Mouse (Mus musculus): ENCODE results near the gene Ahnak.
"Not testable (repeated sequence)": the region's sequence is repeated elsewhere in the genome, so short reads cannot be mapped to it uniquely, and the experiment has no call there.

Gene Ahnak

GRCm38 (mm10) chr19:9065621-9066561 lies 76.8 kb downstream of the Ahnak start:
- DNase-seq (ENCODE audit: low spot score), result no peak

DNA sequence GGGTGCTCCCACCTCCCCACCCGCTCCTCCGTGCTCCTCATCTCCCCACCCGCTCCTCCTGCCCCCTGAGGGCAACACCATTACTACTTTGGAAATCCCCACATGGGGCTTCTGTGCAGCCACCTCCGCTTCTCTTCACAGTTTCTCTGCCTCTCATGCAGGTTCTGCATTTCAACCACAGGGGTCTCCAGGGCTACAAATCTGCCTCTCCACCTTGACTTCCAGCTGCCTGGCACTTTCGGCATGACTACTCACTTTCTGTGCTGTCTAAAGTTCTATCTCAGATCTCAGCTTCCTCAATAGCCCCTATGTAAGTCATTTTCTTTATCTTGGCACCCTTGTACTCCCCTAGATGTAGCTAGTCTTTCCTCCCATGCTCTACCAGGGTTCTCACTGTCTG lies 78.2 kb downstream of the Ahnak start:
- DNase-seq (ENCODE audit: low spot score), result no peak

DNA sequence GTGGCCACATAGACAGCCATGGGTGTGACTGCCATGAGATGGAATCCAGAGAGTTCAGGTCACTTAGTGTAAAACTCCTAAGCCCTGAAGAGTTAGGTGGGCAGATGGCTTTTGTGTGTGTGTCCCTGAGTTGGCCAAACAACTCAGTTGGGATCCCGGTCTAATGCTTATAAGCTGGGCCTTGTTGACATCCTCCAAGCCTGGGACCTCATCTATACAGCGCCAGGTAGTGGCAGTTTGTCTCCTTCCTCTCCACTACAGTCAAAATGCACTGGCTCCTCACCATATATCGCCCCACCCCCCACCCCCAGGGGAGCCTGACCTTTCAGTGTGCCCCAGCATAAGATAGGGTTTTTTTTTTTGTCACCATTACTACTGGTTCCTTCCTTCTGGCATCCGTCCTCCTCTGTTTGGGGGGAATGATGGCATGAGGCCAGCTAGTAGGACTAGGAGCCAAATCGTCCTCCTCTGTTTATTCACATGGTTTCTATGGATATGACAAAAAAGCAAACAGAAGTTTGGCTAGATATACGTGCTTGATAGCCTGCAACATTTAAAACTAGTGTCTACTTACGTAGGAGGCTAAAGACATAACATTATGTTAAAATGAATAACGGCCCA lies 80.7 kb downstream of the Ahnak start:
- DNase-seq (ENCODE audit: low spot score), result no peak

DNA sequence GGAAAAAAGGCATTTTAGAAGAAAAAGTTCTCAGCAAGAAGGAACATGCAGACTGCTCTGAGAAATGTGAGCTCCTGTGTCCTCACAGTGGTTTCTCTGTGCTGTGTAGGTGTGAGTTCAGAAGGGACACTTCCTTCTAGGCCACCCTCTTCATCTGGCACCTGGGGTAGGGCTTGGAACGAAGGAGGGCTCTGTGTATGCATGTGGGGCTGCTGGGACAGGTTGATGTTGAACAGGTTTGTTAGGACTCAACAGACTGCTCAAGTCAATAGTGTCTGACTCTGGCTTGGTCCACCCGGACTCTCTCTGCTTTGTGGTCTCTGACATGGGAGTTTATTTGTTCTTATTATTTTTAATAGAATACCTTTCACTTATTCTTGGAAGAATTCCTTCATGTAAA lies 81.2 kb downstream of the Ahnak start:
- no peak for DNase-seq (ENCODE audit: low spot score)

DNA sequence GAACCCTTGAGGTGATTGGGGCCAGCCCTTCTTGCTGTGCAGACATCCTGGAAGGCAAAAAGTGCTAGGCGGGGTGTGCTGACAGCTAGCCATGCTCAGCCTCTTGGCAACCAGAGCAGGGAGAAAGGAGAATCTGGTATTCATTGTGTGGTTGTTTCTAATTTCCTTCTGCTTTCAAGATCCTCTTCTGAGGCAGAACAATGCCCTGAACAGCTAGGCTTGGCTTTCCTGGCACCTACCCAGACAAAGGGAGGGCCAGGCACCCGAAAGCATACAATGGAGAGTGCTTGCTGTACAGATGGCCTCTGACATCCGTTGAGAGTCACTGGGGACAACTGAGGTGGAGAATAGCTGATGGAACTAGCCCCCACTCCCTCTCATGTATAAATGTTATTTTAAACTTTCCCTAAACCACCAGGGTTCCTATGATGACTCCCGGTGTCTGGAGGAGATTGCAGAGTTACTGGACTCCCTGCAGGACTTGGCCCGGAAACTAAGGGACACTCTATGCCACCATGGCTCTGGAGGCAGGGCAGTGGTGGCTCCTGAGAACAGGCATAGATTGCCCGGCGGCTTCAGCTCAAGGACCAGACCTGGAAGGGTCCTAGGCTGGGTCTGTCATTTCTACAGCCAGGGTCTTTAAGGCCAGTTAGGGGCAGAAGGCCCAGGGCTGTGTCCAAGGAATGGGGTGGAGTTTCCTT lies 82.5 kb downstream of the Ahnak start:
- DNase-seq (ENCODE audit: low spot score), result peak; percentile 57

- DNase-seq (ENCODE audit: low spot score), result no peak
These were observed 83.1 kb downstream of the Ahnak start for GRCm38 (mm10) chr19:9072157-9072530.

- DNase-seq (ENCODE audit: low spot score), result peak; percentile 28
These were observed 84.8 kb downstream of the Ahnak start for GRCm38 (mm10) chr19:9073776-9074411.

GRCm38 (mm10) chr19:9074424-9074823 lies 85.3 kb downstream of the Ahnak start:
- DNase-seq (ENCODE audit: low spot score), result no peak

DNA sequence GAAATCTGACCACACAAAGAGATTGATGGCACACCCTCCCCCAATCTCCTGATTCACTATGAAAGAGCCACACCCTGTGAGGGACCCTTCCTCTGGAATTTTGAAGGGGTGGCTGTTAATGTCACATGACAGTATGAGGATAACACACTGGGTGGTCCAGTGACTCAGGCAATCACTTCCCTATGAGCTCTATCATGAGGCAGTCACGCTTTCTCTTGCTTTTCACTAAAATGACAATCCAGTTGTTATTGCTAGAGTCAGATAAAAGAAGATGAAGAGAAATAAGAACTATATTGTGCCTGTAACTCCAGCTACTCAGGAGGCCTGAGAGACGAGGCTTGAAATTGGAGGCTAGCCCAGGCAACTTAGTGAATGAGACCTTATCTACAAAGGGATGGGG lies 86.5 kb downstream of the Ahnak start:
- DNase-seq (ENCODE audit: low spot score), result no peak

DNA sequence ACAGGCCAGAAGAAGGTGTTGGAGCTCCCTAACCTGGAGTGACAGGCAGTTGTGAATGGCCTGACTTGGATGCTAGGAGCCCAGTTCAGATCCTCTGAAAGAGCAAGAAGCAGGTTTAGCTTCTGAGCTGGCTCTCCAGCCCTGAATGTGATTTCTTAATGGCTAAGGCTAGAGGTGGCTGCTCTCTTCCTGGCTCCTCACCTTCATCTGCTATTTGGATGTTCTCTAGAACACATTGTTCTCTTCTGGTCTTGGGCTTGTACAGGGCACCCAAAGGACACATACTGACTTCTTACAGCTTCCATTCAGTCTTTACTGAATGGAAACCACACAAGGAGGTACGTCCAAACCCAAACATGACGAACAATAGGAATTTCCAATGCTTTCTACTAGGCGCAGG lies 87.0 kb downstream of the Ahnak start:
- DNase-seq (ENCODE audit: low spot score), result no peak

GRCm38 (mm10) chr19:9076982-9077660 lies 88.0 kb downstream of the Ahnak start:
- DNase-seq (ENCODE audit: low spot score), result no peak

DNA sequence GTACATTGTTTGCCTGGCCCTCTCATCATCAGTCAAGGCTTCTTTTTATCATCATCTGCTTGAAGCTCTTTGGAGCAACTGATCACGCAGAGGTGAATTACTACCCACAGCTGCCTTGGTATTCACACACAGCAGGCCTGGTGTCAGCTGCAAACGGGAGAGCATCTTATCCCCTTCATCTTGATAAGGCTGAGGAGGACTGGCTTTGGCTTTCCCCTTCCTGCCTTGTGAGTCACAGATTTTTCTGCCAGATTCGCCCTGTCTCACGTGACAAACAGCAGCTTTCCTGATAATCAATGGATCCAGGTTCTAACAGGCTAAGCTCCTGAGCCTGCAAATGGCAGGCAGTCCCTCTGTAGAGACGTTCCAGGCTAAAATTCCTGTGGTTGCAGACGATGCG lies 90.8 kb downstream of the Ahnak start:
- DNase-seq (ENCODE audit: low spot score), result no peak

- no peak for DNase-seq (ENCODE audit: low spot score)
These were observed 92.5 kb downstream of the Ahnak start for GRCm38 (mm10) chr19:9081311-9082190.

DNA sequence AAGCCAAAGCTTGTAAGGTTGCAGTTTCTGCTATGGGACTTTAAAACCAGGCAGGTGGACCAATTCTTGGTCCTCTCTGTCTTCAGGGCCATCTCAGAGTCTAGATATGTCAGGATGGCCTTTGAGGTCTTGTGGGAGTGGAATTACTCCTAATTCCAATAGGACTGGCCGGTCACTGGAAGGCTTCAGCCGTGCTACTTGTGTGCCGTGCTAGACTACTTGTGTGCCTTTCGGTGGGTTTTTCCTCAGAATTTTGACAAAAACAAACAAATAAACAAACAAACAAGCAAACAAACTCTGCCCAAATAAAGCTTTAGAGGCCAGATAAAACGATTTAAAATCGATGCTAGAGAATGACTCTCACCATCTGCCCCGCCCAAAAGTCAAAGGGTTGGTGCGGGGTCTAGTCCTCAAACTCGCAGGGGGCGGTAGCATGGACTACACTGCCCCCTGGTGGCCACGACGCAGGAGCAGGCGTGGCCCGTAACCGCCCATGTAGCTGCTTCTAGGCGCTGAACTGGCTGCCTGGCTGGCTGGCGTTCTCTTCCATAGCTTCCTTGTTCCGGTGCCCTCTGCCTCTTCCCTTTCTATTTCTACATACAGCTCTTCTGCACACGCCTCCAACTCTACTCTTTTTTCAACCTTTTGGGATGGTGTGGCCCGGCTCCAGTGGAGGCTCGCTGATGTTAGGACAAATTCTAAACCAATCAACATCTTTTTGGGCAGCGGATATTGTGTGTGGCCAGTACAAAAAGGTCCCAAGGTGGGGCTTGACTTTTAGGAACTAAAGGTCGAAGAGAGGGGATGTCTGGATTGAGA lies 93.3 kb downstream of the Ahnak start:
- DNase-seq (ENCODE audit: low spot score), result peak; percentile 89

DNA sequence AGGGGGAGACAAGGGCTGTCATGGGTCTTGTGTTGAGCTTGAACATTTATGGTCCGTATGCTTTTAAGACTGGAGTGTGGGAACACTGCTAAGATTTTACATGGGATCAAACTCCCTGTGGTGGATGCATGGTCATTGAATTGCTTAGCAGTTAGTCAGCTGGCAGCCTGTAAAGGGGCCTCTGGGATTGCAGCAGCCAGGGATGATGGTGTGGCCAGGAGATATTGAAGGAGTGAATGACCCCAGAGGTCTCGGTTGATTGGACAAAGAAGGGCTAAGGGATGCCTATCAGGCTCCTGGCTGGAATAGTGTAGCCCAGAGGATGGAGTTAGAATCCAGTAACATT lies 93.9 kb downstream of the Ahnak start:
- DNase-seq (ENCODE audit: low spot score), result no peak

DNA sequence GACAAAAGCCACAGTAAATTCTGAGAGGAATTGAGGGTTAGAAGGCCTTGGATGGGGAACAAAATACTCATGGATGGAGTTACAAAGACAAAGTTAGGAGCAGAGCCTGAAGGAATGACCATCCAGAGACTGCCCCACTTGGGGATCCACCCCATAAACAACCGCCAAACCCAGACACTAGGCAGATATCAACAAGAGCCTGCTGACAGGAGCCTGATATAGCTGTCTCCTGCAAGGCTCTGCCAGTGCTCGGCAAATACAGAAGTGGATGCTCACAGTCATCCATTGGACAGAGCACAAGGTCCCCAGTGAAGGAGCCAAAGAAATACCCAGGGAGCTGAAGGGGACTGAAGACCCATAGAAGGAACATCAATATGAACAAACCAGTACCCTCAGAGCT lies 94.8 kb downstream of the Ahnak start:
- DNase-seq (ENCODE audit: low spot score), result not testable (repeated sequence)

DNA sequence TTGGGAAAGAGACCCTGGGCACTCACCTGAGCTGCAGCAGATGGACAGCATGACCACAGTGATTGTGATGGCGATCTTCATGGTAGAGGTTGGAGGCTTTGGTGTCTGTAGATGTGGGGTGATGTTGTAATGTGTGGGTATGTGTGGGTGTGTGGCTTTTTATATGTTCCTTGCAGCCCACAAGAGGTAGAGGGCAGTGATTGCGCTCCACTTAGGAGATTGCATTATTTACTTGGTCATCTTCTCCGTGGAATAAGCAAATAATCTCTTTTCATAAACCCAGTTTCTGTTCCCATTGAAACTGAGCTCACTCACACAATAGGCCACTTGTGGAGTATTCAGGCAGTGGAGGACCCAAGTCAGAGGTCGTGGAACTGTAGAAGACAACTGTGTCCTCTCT lies 98.7 kb downstream of the Ahnak start, which contains the start of gene Scgb1a1:
Gene Scgb1a1, minus strand, starts transcription at position 138 of the 400 bp plus-strand sequence.
- DNase-seq (ENCODE audit: low spot score), result no peak

DNA sequence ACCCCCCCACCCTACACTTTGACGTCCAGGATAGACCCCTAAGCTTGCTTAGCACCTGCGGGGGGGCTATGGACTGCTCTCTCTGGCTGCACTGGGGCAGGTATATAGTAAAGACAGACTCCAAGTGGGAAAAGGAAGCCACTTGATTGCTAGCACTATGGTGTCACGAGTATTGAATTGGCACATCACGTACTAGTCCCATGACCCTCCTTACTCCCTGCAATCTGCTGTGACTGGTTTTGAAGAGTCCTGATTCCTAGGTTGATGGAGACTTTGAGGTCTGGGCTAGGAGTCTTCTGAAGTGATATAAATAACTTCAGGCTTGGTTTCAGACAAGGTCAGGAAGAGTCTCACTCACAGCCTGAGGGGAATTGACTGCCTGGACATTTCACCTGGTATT lies 101.1 kb downstream of the Ahnak start:
- DNase-seq (ENCODE audit: low spot score), result no peak

- no peak for DNase-seq (ENCODE audit: low spot score)
These were observed 101.6 kb downstream of the Ahnak start for GRCm38 (mm10) chr19:9090709-9091108.

- peak; percentile 35 for DNase-seq (ENCODE audit: low spot score)
These were observed 106.0 kb downstream of the Ahnak start for GRCm38 (mm10) chr19:9095111-9095510.
